Mouse (Mus musculus): ENCODE results near the gene Zkscan8. TPM values are rescaled to one million over a fixed set of nuclear protein-coding genes. Genes with fewer than 3 reads are reported as not detected.
A peak's percentile ranks its signal among the peaks of the same experiment; 100 is the strongest.
"Not testable (repeated sequence)": the region's sequence is repeated elsewhere in the genome, so short reads cannot be mapped to it uniquely, and the experiment has no call there.

Zkscan8 gene
- polyA plus RNA-seq, 1 experiment from 2014 or later, result 2.4 TPM

DNA sequence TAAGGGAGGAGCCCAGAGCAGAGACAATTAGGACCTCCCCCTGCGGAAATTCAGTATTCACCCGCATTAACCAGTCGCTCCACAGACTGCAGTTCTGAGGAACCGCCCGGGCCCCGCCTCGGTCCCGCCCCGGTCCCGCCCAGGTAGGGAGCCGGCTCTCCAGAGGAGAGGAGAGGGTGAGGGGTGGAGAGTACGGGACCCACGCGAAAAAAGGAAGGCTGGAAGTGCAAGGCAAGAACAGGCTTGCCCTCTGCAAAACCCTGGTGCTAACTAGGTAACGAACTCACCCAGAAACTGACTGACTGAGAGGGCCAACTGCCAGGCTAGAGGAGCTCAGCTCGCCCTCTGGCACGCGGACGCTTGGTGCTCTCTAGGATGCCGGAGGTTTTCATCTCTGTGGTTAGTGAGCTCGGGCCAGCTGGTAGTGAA, 24.7 kb downstream of the Zkscan8 start:
- ATAC-seq (ENCODE audit: low FRiP score, low TSS enrichment), result peak; percentile 100
- no peaks in the 10 kb centered on the region for H3K9me3 ChIP-seq (ENCODE audit: control insufficient read depth, low read length)

DNA sequence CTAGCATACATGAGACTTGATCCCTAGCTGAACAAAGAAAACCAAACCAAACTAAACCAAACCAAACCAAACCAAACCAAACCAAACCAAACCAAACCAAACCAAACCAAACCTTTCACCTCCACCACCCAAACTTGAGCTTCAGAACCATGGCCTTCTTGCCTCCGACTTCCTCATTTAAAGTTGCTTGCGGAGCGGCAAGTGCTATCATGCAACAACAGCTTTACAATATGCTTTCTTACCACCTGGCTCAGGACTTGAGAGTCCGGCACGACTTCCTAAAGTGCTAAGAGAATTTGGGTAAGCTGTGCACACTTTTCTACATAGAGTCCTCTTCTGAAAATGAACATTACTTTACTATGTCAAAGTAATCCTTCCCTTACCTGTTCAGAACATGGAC, 28.6 kb downstream of the Zkscan8 start:
- 86% methylated on average over 5 of the region's 5 CpGs for WGBS
- Histone ChIP-seq H3K4me1 (replicated peaks; ENCODE audit: control insufficient read depth, insufficient read depth) (no peaks in the 10 kb centered on the region), H3K27me3 (ENCODE audit: control insufficient read depth, insufficient read depth, low read length) (no peaks in the 10 kb centered on the region), H3K36me3 (ENCODE audit: control insufficient read depth, insufficient read depth, low read length) (no peaks in the 10 kb centered on the region), H3K27ac (replicated peaks) (no peak overlapping the region), H3K9ac (ENCODE audit: low read length) (no peak overlapping the region), H3K4me3 (ENCODE audit: low read depth, low read length) (no peak overlapping the region), H3K4me2 (replicated peaks; ENCODE audit: low read depth) (no peak overlapping the region), H3K9me3 (ENCODE audit: control insufficient read depth, low read length) (no peaks in the 10 kb centered on the region)
- TF ChIP-seq CTCF (IDR thresholded peaks at IDR 0.05; ENCODE audit: low read depth) (no peak), EP300 (optimal IDR thresholded peaks at IDR 0.05) (no peak)
- no peak for ATAC-seq (ENCODE audit: low FRiP score, low TSS enrichment)
- DNase-seq (ENCODE audit: low spot score), result no peak

More for the DNA sequence above, 24.7 kb downstream of the Zkscan8 start:
- H3K27ac ChIP-seq (replicated peaks), result peak overlapping the region; percentile 73; the same call in 1 of the 2 replicates
- H3K4me3 ChIP-seq (ENCODE audit: low read depth, low read length), result peak overlapping the region; percentile 48
- no peaks in the 10 kb centered on the region for H3K36me3 ChIP-seq (ENCODE audit: control insufficient read depth, insufficient read depth, low read length)
- H3K9ac ChIP-seq (ENCODE audit: low read length), result peak overlapping the region; percentile 43
- peak; percentile 93 for DNase-seq (ENCODE audit: low spot score)
- under 1% methylated on average over 21 of the region's 21 CpGs for WGBS
- H3K27me3 ChIP-seq (ENCODE audit: control insufficient read depth, insufficient read depth, low read length), result no peaks in the 10 kb centered on the region
- no peaks in the 10 kb centered on the region for H3K4me1 ChIP-seq (replicated peaks; ENCODE audit: control insufficient read depth, insufficient read depth)
- TF ChIP-seq CTCF (IDR thresholded peaks at IDR 0.05; ENCODE audit: low read depth) (no peak), EP300 (optimal IDR thresholded peaks at IDR 0.05) (no peak)
- H3K4me2 ChIP-seq (replicated peaks; ENCODE audit: low read depth), result peak overlapping the region; percentile 35

DNA sequence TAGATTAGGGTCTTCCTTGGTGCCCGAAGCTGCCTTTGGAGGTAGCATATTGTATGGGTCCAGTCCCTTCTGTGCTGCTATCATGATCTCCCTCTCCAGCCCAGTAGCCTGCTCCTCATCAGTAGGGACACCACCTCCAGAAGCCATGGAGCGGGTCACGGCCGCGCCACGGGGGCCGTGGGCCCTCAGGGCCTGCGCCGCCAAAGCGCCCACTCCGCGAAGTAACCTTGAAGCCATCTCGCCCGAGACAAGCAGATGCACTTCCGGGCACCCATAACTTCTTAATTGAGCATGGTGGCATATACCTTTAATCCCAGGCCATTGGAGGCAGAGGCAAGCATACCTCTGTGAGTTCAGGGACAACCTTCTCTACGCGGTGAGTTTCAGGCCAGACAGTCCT, 29.7 kb downstream of the Zkscan8 start, which contains the start of gene Gm11273:
Gene Gm11273 (minus strand): TSS at position 237 of the 400 bp plus-strand sequence.
- 95% methylated on average over 17 of the region's 17 CpGs for WGBS
- not testable (repeated sequence) for H3K9ac ChIP-seq (ENCODE audit: low read length); H3K36me3 ChIP-seq (ENCODE audit: control insufficient read depth, insufficient read depth, low read length); H3K4me3 ChIP-seq (ENCODE audit: low read depth, low read length); H3K4me2 ChIP-seq (replicated peaks; ENCODE audit: low read depth); H3K9me3 ChIP-seq (ENCODE audit: control insufficient read depth, low read length); H3K4me1 ChIP-seq (replicated peaks; ENCODE audit: control insufficient read depth, insufficient read depth); DNase-seq (ENCODE audit: low spot score); H3K27me3 ChIP-seq (ENCODE audit: control insufficient read depth, insufficient read depth, low read length); H3K27ac ChIP-seq (replicated peaks); ATAC-seq (ENCODE audit: low FRiP score, low TSS enrichment)

DNA sequence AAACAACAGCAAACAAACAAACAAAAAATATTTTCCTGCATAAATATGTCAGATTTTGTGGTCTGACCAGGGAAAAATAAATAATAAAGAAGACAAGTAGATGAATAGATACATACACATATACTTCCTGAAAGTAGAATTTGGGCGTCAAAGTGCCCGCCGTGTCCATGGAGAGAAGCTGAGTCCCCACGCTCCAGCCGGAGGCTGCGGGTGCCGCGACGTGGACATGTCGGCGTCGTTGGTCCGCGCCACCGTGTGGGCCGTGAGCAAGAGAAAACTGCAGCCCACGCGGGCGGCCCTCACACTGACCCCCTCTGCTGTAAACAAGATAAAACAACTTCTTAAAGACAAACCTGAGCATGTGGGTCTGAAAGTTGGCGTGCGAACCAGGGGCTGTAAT, 35.8 kb downstream of the Zkscan8 start, which contains the start of gene AK157302:
Gene AK157302 (plus strand): TSS at position 144 of the 400 bp plus-strand sequence.
- Histone ChIP-seq H3K27ac (replicated peaks) (no peak within 1 kb of the TSS), H3K4me3 (ENCODE audit: low read depth, low read length) (no peak within 1 kb of the TSS), H3K36me3 (ENCODE audit: control insufficient read depth, insufficient read depth, low read length) (no peaks in the 10 kb centered on the region), H3K4me2 (replicated peaks; ENCODE audit: low read depth) (no peak within 1 kb of the TSS), H3K4me1 (replicated peaks; ENCODE audit: control insufficient read depth, insufficient read depth) (no peaks in the 10 kb centered on the region), H3K9me3 (ENCODE audit: control insufficient read depth, low read length) (no peaks in the 10 kb centered on the region), H3K27me3 (ENCODE audit: control insufficient read depth, insufficient read depth, low read length) (no peaks in the 10 kb centered on the region), H3K9ac (ENCODE audit: low read length) (no peak within 1 kb of the TSS)
- WGBS, result 94% methylated on average over 21 of the region's 21 CpGs
- no peak for ATAC-seq (ENCODE audit: low FRiP score, low TSS enrichment)
- DNase-seq (ENCODE audit: low spot score), result no peak
- TF ChIP-seq EP300 (optimal IDR thresholded peaks at IDR 0.05), result no peak
- no peak for TF ChIP-seq CTCF (IDR thresholded peaks at IDR 0.05; ENCODE audit: low read depth)

DNA sequence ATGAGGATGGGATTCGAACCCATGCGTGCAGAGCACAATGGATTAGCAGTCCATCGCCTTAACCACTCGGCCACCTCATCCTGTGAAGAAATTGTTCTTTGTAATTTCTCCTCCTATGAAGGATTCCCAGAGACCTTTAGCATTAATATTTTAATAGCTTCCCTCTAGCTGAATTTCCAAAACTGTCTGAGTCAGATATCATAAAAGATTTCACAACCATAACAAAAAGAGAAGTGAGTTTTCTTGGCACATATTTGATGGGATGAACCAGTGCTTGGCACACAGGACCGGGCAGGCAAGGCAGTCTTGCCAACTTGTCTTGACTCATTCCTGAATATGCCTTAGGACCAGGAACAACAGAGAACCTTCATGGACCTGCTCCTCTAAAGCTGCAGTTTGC, 38.1 kb downstream of the Zkscan8 start:
- ATAC-seq (ENCODE audit: low FRiP score, low TSS enrichment) (no peak), DNase-seq (ENCODE audit: low spot score) (no peak)
- Histone ChIP-seq H3K4me1 (replicated peaks; ENCODE audit: control insufficient read depth, insufficient read depth) (no peaks in the 10 kb centered on the region), H3K4me2 (replicated peaks; ENCODE audit: low read depth) (no peak overlapping the region), H3K27me3 (ENCODE audit: control insufficient read depth, insufficient read depth, low read length) (no peaks in the 10 kb centered on the region), H3K36me3 (ENCODE audit: control insufficient read depth, insufficient read depth, low read length) (no peaks in the 10 kb centered on the region), H3K9ac (ENCODE audit: low read length) (no peak overlapping the region), H3K4me3 (ENCODE audit: low read depth, low read length) (no peak overlapping the region), H3K27ac (replicated peaks) (no peak overlapping the region), H3K9me3 (ENCODE audit: control insufficient read depth, low read length) (no peaks in the 10 kb centered on the region)
- 75% methylated on average over 5 of the region's 5 CpGs for WGBS
- TF ChIP-seq EP300 (optimal IDR thresholded peaks at IDR 0.05), result no peak
- no peak for TF ChIP-seq CTCF (IDR thresholded peaks at IDR 0.05; ENCODE audit: low read depth)

DNA sequence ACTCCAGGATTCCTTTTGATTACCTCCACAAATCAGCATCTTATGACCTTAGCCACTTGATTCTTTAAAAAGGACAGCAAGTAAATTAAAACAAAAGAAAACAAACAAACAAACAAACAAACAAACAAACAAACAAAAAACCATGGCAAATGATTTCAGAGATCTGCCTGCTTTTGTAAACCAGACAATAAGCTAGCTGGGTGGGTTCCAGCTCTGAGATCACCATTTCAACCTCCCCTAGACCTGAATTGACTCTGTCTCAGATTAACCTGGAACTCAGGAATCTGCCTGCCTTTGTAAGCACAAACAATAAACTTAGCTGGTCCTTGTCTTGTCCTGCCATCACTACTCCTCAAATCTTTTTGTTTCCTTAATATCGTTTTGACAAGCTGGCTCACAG, 44.0 kb downstream of the Zkscan8 start:
- TF ChIP-seq CTCF (IDR thresholded peaks at IDR 0.05; ENCODE audit: low read depth) (no peak), EP300 (optimal IDR thresholded peaks at IDR 0.05) (no peak)
- 85% methylated on average over 1 of the region's 1 CpGs for WGBS
- DNase-seq (ENCODE audit: low spot score), result no peak
- no peaks in the 10 kb centered on the region for H3K4me1 ChIP-seq (replicated peaks; ENCODE audit: control insufficient read depth, insufficient read depth)
- no peaks in the 10 kb centered on the region for H3K36me3 ChIP-seq (ENCODE audit: control insufficient read depth, insufficient read depth, low read length)
- no peaks in the 10 kb centered on the region for H3K9me3 ChIP-seq (ENCODE audit: control insufficient read depth, low read length)
- H3K27ac ChIP-seq (replicated peaks), result no peak overlapping the region
- H3K4me3 ChIP-seq (ENCODE audit: low read depth, low read length), result no peak overlapping the region
- no peak overlapping the region for H3K9ac ChIP-seq (ENCODE audit: low read length)
- no peaks in the 10 kb centered on the region for H3K27me3 ChIP-seq (ENCODE audit: control insufficient read depth, insufficient read depth, low read length)
- ATAC-seq (ENCODE audit: low FRiP score, low TSS enrichment), result no peak
- H3K4me2 ChIP-seq (replicated peaks; ENCODE audit: low read depth), result no peak overlapping the region

Measured in stomach, postnatal 0 days (tissue).